Mouse (Mus musculus) large intestine, adult 2 months (tissue): Measurements from ENCODE around the gene Gm47841. TPM values are rescaled to one million over a fixed set of nuclear protein-coding genes. Genes with fewer than 3 reads are reported as not detected.

Experiments used
- polyA plus RNA-seq: library from polyadenylated mRNA; depleted of rRNA; stranded (reverse); fragments of >200 nt; gene quantifications from 2 replicates; pipeline ENCODE4 v1.2.3, GENCODE M21; 2012; rRNA removed

Gene Gm47841
- polyA plus RNA-seq, 1 experiment, result not detected

Other genes with a start within 250 kb of the Gm47841 start
- 0.37 and 1.5 TPM in 2 replicates for gene Scn8a, start 177.5 kb downstream of the Gm47841 start, polyA plus RNA-seq
- 2.8 and 3.0 TPM in 2 replicates for gene Fignl2, start 31.2 kb upstream of the Gm47841 start, polyA plus RNA-seq
- not detected in 2 replicates for gene Ankrd33, start 68.4 kb upstream of the Gm47841 start, polyA plus RNA-seq
- gene Acvrl1, start 81.1 kb upstream of the Gm47841 start, polyA plus RNA-seq, result 20.7 and 27.0 TPM in 2 replicates
- 31.7 and 40.5 TPM in 2 replicates for gene Acvr1b, start 126.7 kb upstream of the Gm47841 start, polyA plus RNA-seq
- 2.2 and 2.8 TPM in 2 replicates for gene Grasp, start 176.8 kb upstream of the Gm47841 start, polyA plus RNA-seq
- gene Nr4a1, start 206.9 kb upstream of the Gm47841 start, polyA plus RNA-seq, result 8.1 and 9.3 TPM in 2 replicates
- 36.1 and 37.9 TPM in 2 replicates for gene Atg101, start 236.9 kb upstream of the Gm47841 start, polyA plus RNA-seq
- gene 6030408B16Rik, start 245.8 kb upstream of the Gm47841 start, polyA plus RNA-seq, result not detected in 2 replicates